Mouse (Mus musculus) stomach, postnatal 0 days (tissue): ENCODE data around the gene Hcst. TPM values are rescaled to one million over a fixed set of nuclear protein-coding genes. Genes with fewer than 3 reads are reported as not detected.

Source experiments
- ATAC-seq: fragments of 200-750 bp; cut with Nextera tagmentation; 2 replicates; pipeline ENCODE4 v1.8.0; 2017; ENCODE audit not compliant: low FRiP score, low TSS enrichment
- DNase-seq: peaks from one replicate; pipeline ENCODE4 v3.0.0-alpha.2; 2016; ENCODE audit warnings: low spot score
- H3K27ac ChIP-seq: fragments of 300-500 bp; sonication (generic); replicated peaks from 2 replicates; pipeline ENCODE4 v1.5.1; 2014; ENCODE audit warnings: mild to moderate bottlenecking, control low read depth
- H3K27me3 ChIP-seq: fragments of 300-500 bp; sonication (generic); 2 replicates; pipeline ENCODE4 v1.6.1; 2014; ENCODE audit warnings: low read length; ENCODE audit not compliant: control insufficient read depth, insufficient read depth
- H3K36me3 ChIP-seq: fragments of 300-500 bp; sonication (generic); 2 replicates; pipeline ENCODE4 v1.6.1; 2014; ENCODE audit warnings: low read length, mixed read lengths; ENCODE audit not compliant: control insufficient read depth, insufficient read depth
- H3K4me1 ChIP-seq: fragments of 300-500 bp; sonication (generic); replicated peaks from 2 replicates; pipeline ENCODE4 v1.6.1; 2014; ENCODE audit warnings: antibody characterized with exemption; ENCODE audit not compliant: control insufficient read depth, insufficient read depth
- H3K4me2 ChIP-seq: fragments of 300-500 bp; sonication (generic); replicated peaks from 2 replicates; pipeline ENCODE4 v1.6.1; 2014; ENCODE audit warnings: low read depth, mild to moderate bottlenecking, control low read depth, moderate library complexity
- H3K4me3 ChIP-seq: fragments of 300-500 bp; sonication (generic); 2 replicates; pipeline ENCODE4 v1.5.1; 2014; ENCODE audit warnings: low read depth, low read length, control low read depth
- H3K9ac ChIP-seq: fragments of 300-500 bp; sonication (generic); 2 replicates; pipeline ENCODE4 v1.6.1; 2014; ENCODE audit warnings: mild to moderate bottlenecking, low read length, control low read depth, mixed read lengths
- H3K9me3 ChIP-seq: fragments of 300-500 bp; sonication (generic); 2 replicates; pipeline ENCODE4 v1.6.1; 2016; ENCODE audit warnings: low read length; ENCODE audit not compliant: control insufficient read depth
- CTCF ChIP-seq: IDR thresholded peaks from 2 replicates; pipeline ENCODE4 v1.5.1; 2016; ENCODE audit warnings: antibody characterized with exemption, low read depth, mild to moderate bottlenecking, moderate library complexity
- EP300 ChIP-seq: optimal IDR thresholded peaks from 2 replicates; pipeline ENCODE3; 2016; ENCODE audit warnings: antibody characterized with exemption
- WGBS: fragments of 180-500 bp; shearing (Covaris S2); extraction: QIAGEN DNeasy Blood & Tissue Kit; methylation state at CpG from one replicate; pipeline ENCODE4 v1.1.7; 2014; 5-methylcytosine and 5-hydroxymethylcytosine counted together
- polyA plus RNA-seq: library from polyadenylated mRNA; unstranded; fragments of >200 nt; fragmentation: Nextera tagmentation; extraction: Ambion mirVana; gene quantifications from 2 replicates; pipeline ENCODE4 v1.2.1, GENCODE M21; 2015

Gene Hcst
- polyA plus RNA-seq, 1 experiment from 2014 or later = 3.2 TPM

DNA sequence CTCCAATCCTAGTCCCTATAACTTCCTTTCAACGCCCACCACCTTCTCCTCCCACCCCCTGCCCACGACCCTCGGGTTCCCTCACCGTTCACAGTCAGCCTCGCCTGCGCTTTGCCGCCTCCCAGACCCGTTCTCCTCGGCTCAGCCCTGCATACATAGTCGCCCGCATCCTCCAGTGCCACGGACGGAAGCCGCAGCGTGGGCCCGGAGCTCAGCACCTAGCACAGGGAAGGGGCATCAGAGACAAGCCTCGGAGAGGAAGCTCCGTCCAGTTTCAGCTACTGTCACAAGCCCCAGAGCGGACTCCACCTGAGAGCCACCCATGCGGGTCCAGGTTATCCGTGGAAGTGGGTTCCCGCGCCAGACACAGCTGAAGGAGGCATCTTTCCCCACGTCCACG lies 33.7 kb upstream of the Hcst start:
- Histone ChIP-seq H3K36me3 (no peaks in the 10 kb centered on the region), H3K27me3 (peaks cover 18% of the 10 kb centered on the region), H3K4me1 (0 out of 2 replicates have a peak, but pooled peaks cover 2% of the 10 kb centered on the region), H3K9ac (no peak overlapping the region), H3K9me3 (no peaks in the 10 kb centered on the region), H3K27ac (no peak overlapping the region), H3K4me3 (no peak overlapping the region), H3K4me2 (no peak overlapping the region)
- DNase-seq (no peak), ATAC-seq (no peak)
- no peak for TF ChIP-seq EP300
- no peak for TF ChIP-seq CTCF
- 21% methylated on average over 25 of the region's 25 CpGs for WGBS

DNA sequence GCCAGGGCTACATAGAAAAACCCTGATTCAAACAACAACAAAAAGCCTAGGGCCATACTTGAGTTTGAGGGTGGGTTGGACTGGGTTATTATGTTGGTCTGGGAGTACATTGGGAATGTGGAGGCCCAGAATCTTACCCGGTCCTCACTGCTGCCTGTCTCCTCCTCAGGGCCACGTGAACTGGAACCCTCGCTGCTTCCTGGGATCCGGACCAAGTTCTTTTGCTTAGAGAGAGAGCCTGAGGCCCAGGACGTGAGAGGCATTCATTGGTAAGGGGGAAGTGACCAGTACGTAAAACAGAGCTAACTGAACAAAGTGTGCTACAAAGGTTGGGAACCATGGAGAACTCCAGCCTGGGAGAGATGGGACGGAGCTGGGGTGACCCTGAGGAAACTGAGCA lies 30.6 kb upstream of the Hcst start:
- Histone ChIP-seq H3K4me2 (no peak overlapping the region), H3K27ac (no peak overlapping the region), H3K27me3 (peaks cover 7% of the 10 kb centered on the region; the same call in 1 of the 2 replicates), H3K4me1 (peaks cover 2% of the 10 kb centered on the region; the same call in 1 of the 2 replicates), H3K9me3 (no peaks in the 10 kb centered on the region), H3K9ac (no peak overlapping the region), H3K4me3 (no peak overlapping the region), H3K36me3 (no peaks in the 10 kb centered on the region)
- no peak for TF ChIP-seq EP300
- no peak for TF ChIP-seq CTCF
- no peak for ATAC-seq
- WGBS = 69% methylated on average over 7 of the region's 7 CpGs
- DNase-seq = no peak

DNA sequence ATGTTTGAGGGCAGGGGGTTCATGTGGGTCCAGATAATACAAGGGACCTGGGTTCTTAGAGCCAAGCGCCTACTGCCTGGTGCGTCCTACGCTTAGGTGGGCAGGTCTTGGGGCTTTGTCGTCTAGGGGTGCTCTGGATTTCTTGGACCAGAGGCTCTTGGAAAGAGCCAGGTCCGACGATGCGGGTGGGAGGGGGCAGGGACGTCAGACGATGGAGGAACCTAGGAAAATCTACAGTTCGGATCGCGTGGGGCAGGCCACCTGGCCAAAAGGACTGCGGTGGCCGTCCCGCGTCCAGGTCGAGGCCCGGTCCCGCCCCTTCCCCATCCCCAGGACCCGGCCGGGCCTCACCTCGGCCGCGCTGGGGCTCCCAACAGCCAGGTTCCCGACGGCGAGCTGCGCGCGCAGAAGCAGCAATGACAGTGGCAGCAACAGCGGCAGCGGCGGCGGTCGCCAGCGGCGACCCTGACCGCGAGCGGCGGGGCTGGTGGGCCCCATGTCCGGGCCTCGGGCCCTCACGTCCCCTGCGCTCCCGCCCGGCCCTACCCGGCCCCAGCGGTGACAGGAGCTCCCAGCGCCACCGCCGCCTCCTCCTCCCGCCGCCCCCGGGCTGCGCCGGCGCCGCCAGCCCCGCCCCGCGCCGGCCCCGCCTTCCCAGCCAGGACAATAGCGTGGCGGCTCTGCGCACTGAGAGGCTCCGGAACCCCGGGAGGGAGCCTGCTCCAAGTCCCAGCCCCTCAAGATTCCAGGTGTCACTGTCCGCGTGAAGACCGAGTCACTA lies 25.5 kb upstream of the Hcst start, which contains the start of gene Aplp1:
Gene Aplp1, minus strand, starts transcription at position 565 of the 781 bp plus-strand sequence.
- Histone ChIP-seq H3K36me3 (no peaks in the 10 kb centered on the region), H3K9ac (peak within 1 kb of the TSS; percentile 52), H3K27ac (no peak within 1 kb of the TSS), H3K4me3 (peak within 1 kb of the TSS; percentile 54), H3K9me3 (no peaks in the 10 kb centered on the region), H3K4me2 (peak within 1 kb of the TSS; percentile 88), H3K4me1 (peaks cover 2% of the 10 kb centered on the region; the same call in 1 of the 2 replicates), H3K27me3 (no peaks in the 10 kb centered on the region)
- DNase-seq = peak; percentile 70
- 1% methylated on average over 51 of the region's 72 CpGs for WGBS
- ATAC-seq = peak; percentile 62
- TF ChIP-seq CTCF (no peak), EP300 (no peak)

DNA sequence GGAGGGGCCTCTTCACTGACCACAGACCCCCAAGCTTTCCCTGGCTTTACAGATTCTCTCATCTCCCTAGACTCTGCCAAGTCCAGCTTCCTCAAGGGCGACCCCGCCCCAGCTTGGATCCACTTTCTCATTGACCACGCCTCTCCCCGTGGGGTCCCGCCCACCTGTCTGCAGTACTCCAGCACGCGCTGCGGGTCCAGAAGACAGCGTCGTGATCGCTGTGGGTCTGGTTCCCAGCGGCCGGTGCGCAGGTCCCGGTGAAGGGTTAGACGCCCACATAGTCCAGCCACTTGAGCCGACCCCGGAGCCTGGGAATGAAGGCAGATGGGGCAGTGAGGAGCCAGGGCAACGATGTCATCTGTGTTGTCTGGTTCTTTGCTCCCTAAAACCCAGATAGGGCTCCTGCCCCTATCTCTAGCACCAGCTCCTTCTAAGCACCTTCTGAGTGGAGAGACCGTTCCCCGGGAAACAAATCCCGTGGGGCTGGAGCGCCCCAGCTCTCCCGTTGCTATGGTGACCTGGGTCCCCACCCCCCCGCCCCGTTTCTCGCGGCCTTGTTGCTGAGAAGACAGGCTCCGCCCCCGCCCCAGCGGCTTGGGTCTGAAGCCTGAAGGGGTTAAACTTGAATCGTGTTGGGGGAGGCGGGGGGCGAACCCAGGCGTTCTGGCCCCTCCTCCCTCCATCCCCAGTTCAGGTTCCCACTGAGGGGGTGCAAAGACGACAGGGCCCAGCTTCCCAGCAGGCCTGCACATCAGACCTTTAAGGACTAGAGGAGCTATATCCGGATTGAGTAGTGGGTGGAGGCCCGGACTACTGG lies 24.7 kb upstream of the Hcst start:
- peak overlapping the region; percentile 88 for H3K4me2 ChIP-seq
- TF ChIP-seq CTCF (no peak), EP300 (no peak)
- ATAC-seq (no peak; the same call in 1 of the 2 replicates), DNase-seq (peak; percentile 45)
- peaks cover 2% of the 10 kb centered on the region; the same call in 1 of the 2 replicates for H3K4me1 ChIP-seq
- no peaks in the 10 kb centered on the region for H3K27me3 ChIP-seq
- H3K27ac ChIP-seq = no peak overlapping the region
- peak overlapping the region; percentile 54 for H3K4me3 ChIP-seq
- no peaks in the 10 kb centered on the region for H3K36me3 ChIP-seq
- H3K9me3 ChIP-seq = no peaks in the 10 kb centered on the region
- 1% methylated on average over 38 of the region's 38 CpGs for WGBS
- H3K9ac ChIP-seq = peak overlapping the region; percentile 52; the same call in 1 of the 2 replicates

- Histone ChIP-seq H3K27me3 (no peaks in the 10 kb centered on the region), H3K4me3 (no peak overlapping the region), H3K4me1 (peaks cover 2% of the 10 kb centered on the region; the same call in 1 of the 2 replicates), H3K27ac (no peak overlapping the region), H3K9me3 (no peaks in the 10 kb centered on the region), H3K36me3 (no peaks in the 10 kb centered on the region), H3K4me2 (peak overlapping the region; percentile 88; the same call in 1 of the 2 replicates), H3K9ac (no peak overlapping the region)
- 23% methylated on average over 9 of the region's 9 CpGs for WGBS
- DNase-seq = no peak
- TF ChIP-seq EP300 (no peak), CTCF (no peak)
- ATAC-seq = no peak
These were observed 24.0 kb upstream of the Hcst start for GRCm38 (mm10) chr7:30443696-30444095.

DNA sequence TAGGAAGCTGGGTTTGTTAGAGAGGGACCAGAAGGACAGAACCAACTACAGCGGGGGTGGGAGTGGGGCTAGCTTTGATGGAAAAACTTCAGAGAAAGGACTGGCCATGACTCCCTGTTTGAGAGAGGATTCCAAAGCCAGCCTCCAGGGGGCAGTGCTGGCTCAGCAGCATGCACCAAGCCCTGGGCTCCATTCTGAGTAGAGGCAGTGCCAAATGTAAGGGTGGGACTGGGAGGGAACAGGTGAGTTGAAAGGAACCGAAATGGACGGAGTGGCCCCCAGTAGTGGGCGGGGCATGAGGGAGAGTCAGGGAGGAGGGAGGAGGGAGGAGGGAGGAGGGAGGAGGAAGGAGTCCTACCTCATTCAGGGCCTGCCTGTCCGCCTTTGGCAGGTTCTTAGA lies 21.0 kb upstream of the Hcst start:
- Histone ChIP-seq H3K9ac (no peak overlapping the region), H3K4me2 (no peak overlapping the region), H3K9me3 (no peaks in the 10 kb centered on the region), H3K36me3 (no peaks in the 10 kb centered on the region), H3K4me1 (peaks cover 2% of the 10 kb centered on the region; the same call in 1 of the 2 replicates), H3K4me3 (no peak overlapping the region), H3K27ac (no peak overlapping the region), H3K27me3 (no peaks in the 10 kb centered on the region)
- TF ChIP-seq EP300 (no peak), CTCF (peak; percentile 82)
- ATAC-seq (peak; percentile 25; the same call in 1 of the 2 replicates), DNase-seq (peak; percentile 72)
- 24% methylated on average over 4 of the region's 5 CpGs for WGBS
